ENCODE assay signal across 15 mouse cellular contexts in the genomic region with DNA sequence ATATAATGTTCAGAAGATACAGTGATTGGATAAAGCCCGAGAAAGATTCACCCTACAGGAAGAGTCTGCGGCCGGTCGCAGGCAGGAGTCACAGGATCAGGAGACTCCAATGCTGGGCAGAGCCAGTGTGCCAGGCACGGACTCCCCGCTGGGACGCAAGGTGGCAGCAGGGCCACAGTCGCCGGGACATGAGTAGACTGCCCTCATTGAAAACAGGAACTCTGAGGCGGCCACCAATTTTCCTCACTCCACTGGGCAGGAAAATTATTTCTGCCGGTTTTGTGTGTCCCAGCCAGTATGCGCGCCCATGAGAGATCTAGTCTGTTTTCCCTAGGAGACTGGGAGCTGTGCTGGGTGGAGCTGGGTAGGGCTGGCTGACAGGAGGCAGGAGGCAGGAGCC. TPM values are rescaled to one million over a fixed set of nuclear protein-coding genes. Genes with fewer than 3 reads are reported as not detected.
A peak's percentile ranks its signal among the peaks of the same experiment; 100 is the strongest.
DNase-seq lines count a peak whose midpoint lies in the region; ATAC-seq and TF ChIP-seq lines count a peak whose summit lies in the region.
"Had no signal": no experiment of that assay in that cellular context is flagged by ENCODE, and none has a peak within 500 bp of the region (broad histone marks: within the 10 kb centered on the region; RNA-seq: fewer than 3 reads in every experiment).

No protein-coding gene starts in this region.

- WGBS in heart, embryonic 11.5 days (ENCODE audit: insufficient replicate concordance) = 81% methylated on average over 13 of the region's 13 CpGs
- WGBS in liver, embryonic 11.5 days = 84% methylated on average over 13 of the region's 13 CpGs

- H3K27ac ChIP-seq in layer of hippocampus, adult 2 months = no peak overlapping the region
- H3K27ac ChIP-seq in heart, embryonic 11.5 days (ENCODE audit: low read depth, low read length) = no peak overlapping the region
- H3K27ac ChIP-seq in liver, embryonic 11.5 days (ENCODE audit: low read depth, low read length) = no peak overlapping the region
- H3K27ac ChIP-seq: lung, embryonic 15.5 days had no signal

- DNase-seq in layer of hippocampus, adult 2 months (ENCODE audit: low spot score in 2 of 2) = no peak
- no peak for DNase-seq in layer of hippocampus, postnatal 14 days (ENCODE audit: low spot score in 2 of 2)
- peak; percentile 89 for DNase-seq in Muller cell, postnatal 12 days (ENCODE audit: inconsistent ontology term)
- peak; percentile 76 to 82 for DNase-seq in cerebellum, postnatal 14 days
- peak; percentile 54 to 67 for DNase-seq in kidney, postnatal 4 days
- no peak for DNase-seq in liver, embryonic 11.5 days (ENCODE audit: low spot score)
- no peak for DNase-seq in embryo, embryonic 9.5 days (ENCODE audit: extremely low spot score)
- DNase-seq: adrenal gland, postnatal 14 days; embryo, embryonic 11 days; gastrocnemius, postnatal 10 days; heart, postnatal 14 days; thymus, postnatal 36 days had no signal

- no peak for ATAC-seq in heart, embryonic 11.5 days (replicated peaks; ENCODE audit: insufficient number of reproducible peaks, low FRiP score, low TSS enrichment)
- ATAC-seq in liver, embryonic 11.5 days (replicated peaks; ENCODE audit: low FRiP score) = no peak
- ATAC-seq: CD4-positive, CD25-positive, alpha-beta regulatory T cell, adult 4 months had no signal

- H3K27me3 ChIP-seq in heart, embryonic 11.5 days (ENCODE audit: control insufficient read depth, insufficient read depth, low read length) = peaks cover 8% of the 10 kb centered on the region; the same call in 1 of the 2 replicates
- H3K27me3 ChIP-seq in liver, embryonic 11.5 days (replicated peaks; ENCODE audit: control insufficient read depth, insufficient read depth, low read length) = peaks cover 12% of the 10 kb centered on the region

- H3K4me2 ChIP-seq in heart, embryonic 11.5 days = no peak overlapping the region
- H3K4me2 ChIP-seq in liver, embryonic 11.5 days = no peak overlapping the region
- H3K4me2 ChIP-seq: lung, embryonic 15.5 days had no signal

- H3K9ac ChIP-seq in heart, embryonic 11.5 days (ENCODE audit: low read depth, low read length) = no peak overlapping the region
- no peak overlapping the region for H3K9ac ChIP-seq in liver, embryonic 11.5 days (ENCODE audit: low read depth, low read length)
- H3K9ac ChIP-seq: lung, embryonic 15.5 days had no signal

- TF ChIP-seq CTCF in layer of hippocampus, adult 2 months (conservative IDR thresholded peaks at IDR 0.05) = peak; percentile 56

- H3K36me3 ChIP-seq in heart, embryonic 11.5 days (ENCODE audit: control insufficient read depth, insufficient read depth, low read length) = no peaks in the 10 kb centered on the region
- no peaks in the 10 kb centered on the region for H3K36me3 ChIP-seq in liver, embryonic 11.5 days (ENCODE audit: control insufficient read depth, insufficient read depth, low read length)
- H3K36me3 ChIP-seq: lung, embryonic 15.5 days had no signal

- no peaks in the 10 kb centered on the region for H3K9me3 ChIP-seq in heart, embryonic 11.5 days (replicated peaks; ENCODE audit: control insufficient read depth, low read length)
- H3K9me3 ChIP-seq in liver, embryonic 11.5 days (ENCODE audit: control insufficient read depth, low read length) = no peaks in the 10 kb centered on the region
- H3K9me3 ChIP-seq: lung, embryonic 15.5 days had no signal

- no peak overlapping the region for H3K4me3 ChIP-seq in layer of hippocampus, adult 2 months
- H3K4me3 ChIP-seq in heart, embryonic 11.5 days (ENCODE audit: low read depth, low read length) = no peak overlapping the region
- no peak overlapping the region for H3K4me3 ChIP-seq in liver, embryonic 11.5 days (ENCODE audit: low read depth, low read length)
- H3K4me3 ChIP-seq: lung, embryonic 15.5 days had no signal

- 0 out of 2 replicates have a peak, but pooled peaks cover 3% of the 10 kb centered on the region for H3K4me1 ChIP-seq in heart, embryonic 11.5 days (ENCODE audit: control insufficient read depth, insufficient read depth, low read length)
- H3K4me1 ChIP-seq in liver, embryonic 11.5 days (replicated peaks; ENCODE audit: control insufficient read depth, insufficient read depth, low read length) = no peaks in the 10 kb centered on the region

RNA-seq across cellular contexts. Expression of a gene that starts 3.2 kb away (rescaled TPM):
- 100 to 1,000 TPM; 139 to 147 TPM for total RNA-seq in layer of hippocampus, adult 2 months (2021)
- total RNA-seq in layer of hippocampus, postnatal 14 days (2021) = 100 to 1,000 TPM; 157 to 159 TPM
- 1.7 and 2.2 TPM in 2 replicates for polyA plus RNA-seq in heart, embryonic 11.5 days (2014; fragmentation: Nextera tagmentation; extraction: Ambion mirVana)
- polyA plus RNA-seq in liver, embryonic 11.5 days (2014; fragmentation: Nextera tagmentation; extraction: Ambion mirVana) = 2.2 and 3.2 TPM in 2 replicates

Comparison
In these comparisons a context has a peak if more than half of its experiments do, and no peak if none do; other contexts are left out.
1. DNase-seq: peak in Muller cell, postnatal 12 days (single experiment), cerebellum, postnatal 14 days (2 of 2) and kidney, postnatal 4 days (2 of 2); none in layer of hippocampus, adult 2 months (0 of 2), layer of hippocampus, postnatal 14 days (0 of 2), liver, embryonic 11.5 days (single experiment) and embryo, embryonic 9.5 days (single experiment).